Mouse (Mus musculus) monocyte, adult 5-6 weeks (primary cell): ENCODE measurements around the gene Zfp65. TPM values are rescaled to one million over a fixed set of nuclear protein-coding genes. Genes with fewer than 3 reads are reported as not detected.

Experiments used
- total RNA-seq: library from RNA; stranded (forward); fragments of 200-1000, 200-491, 200-594 nt; gene quantifications from 3 replicates; pipeline ENCODE4 v1.2.3, GENCODE M21; 2017

Gene Zfp65
- total RNA-seq, 1 experiment from 2014 or later, result 6.9 TPM

Other genes starting within 250 kb of the Zfp65 start
- gene Zfp874b, start 244.9 kb downstream of the Zfp65 start, total RNA-seq, result 7.0 to 23.5 TPM (median 15.8 TPM) in 3 replicates
- 8.7 to 12.2 TPM (median 11.9 TPM) in 3 replicates for gene Zfp58, start 228.6 kb downstream of the Zfp65 start, total RNA-seq
- not detected in 3 replicates for gene Gm26965, start 203.0 kb downstream of the Zfp65 start, total RNA-seq
- gene Zfp87, start 203.0 kb downstream of the Zfp65 start, total RNA-seq, result 20.6 to 39.0 TPM (median 24.3 TPM) in 3 replicates
- 11.5 to 17.6 TPM (median 15.4 TPM) in 3 replicates for gene Zfp748, start 175.3 kb downstream of the Zfp65 start, total RNA-seq
- gene Zfp729b, start 119.5 kb downstream of the Zfp65 start, total RNA-seq, result 18.8 to 21.7 TPM (median 21.2 TPM) in 3 replicates
- gene Gm49345, start 91.4 kb downstream of the Zfp65 start, total RNA-seq, result 6.5 TPM in 1 of 3 replicates, not detected in the others
- 16.0 to 20.3 TPM (median 16.8 TPM) in 3 replicates for gene Zfp729a, start 91.4 kb downstream of the Zfp65 start, total RNA-seq
- gene Zfp738, start 42.1 kb downstream of the Zfp65 start, total RNA-seq, result 16.9 to 22.4 TPM (median 21.2 TPM) in 3 replicates
- gene Zfp85, start 26.1 kb upstream of the Zfp65 start, total RNA-seq, result 6.6 to 8.8 TPM (median 8.6 TPM) in 3 replicates
- gene Zfp493, start 50.5 kb upstream of the Zfp65 start, total RNA-seq, result 0.85 to 2.1 TPM in 2 of 3 replicates, not detected in the other
- gene Zfp273, start 84.6 kb upstream of the Zfp65 start, total RNA-seq, result 5.4 to 8.3 TPM (median 7.8 TPM) in 3 replicates
- gene Gm10037, start 101.9 kb upstream of the Zfp65 start, total RNA-seq, result 1.1 TPM in 1 of 3 replicates, not detected in the others
- gene BC048507, start 134.2 kb upstream of the Zfp65 start, total RNA-seq, result not detected in 3 replicates